Mouse (Mus musculus) kidney, embryonic 16.5 days (tissue): Measurements from ENCODE around the gene Naip6. TPM values are rescaled to one million over a fixed set of nuclear protein-coding genes. Genes with fewer than 3 reads are reported as not detected.
"Not testable (repeated sequence)": the region's sequence is repeated elsewhere in the genome, so short reads cannot be mapped to it uniquely, and the experiment has no call there.

Experiments
- ATAC-seq: fragments of 200-750 bp; cut with Nextera tagmentation; 2 replicates; pipeline ENCODE4 v1.8.0; 2017; ENCODE audit warnings: moderate TSS enrichment; ENCODE audit not compliant: low FRiP score, low TSS enrichment
- H3K27ac ChIP-seq: fragments of 300-500 bp; sonication (generic); 2 replicates; pipeline ENCODE4 v1.5.1; 2014; ENCODE audit warnings: low read length
- H3K27me3 ChIP-seq: fragments of 300-500 bp; sonication (generic); 2 replicates; pipeline ENCODE4 v1.6.1; 2014; ENCODE audit warnings: low read length, control low read depth, mixed read lengths; ENCODE audit not compliant: insufficient read depth
- H3K36me3 ChIP-seq: fragments of 300-500 bp; sonication (generic); 2 replicates; pipeline ENCODE4 v1.6.1; 2014; ENCODE audit warnings: low read length, control low read depth, mixed read lengths; ENCODE audit not compliant: insufficient read depth
- H3K4me1 ChIP-seq: fragments of 300-500 bp; sonication (generic); 2 replicates; pipeline ENCODE4 v1.6.1; 2014; ENCODE audit warnings: low read length, control low read depth, mixed read lengths; ENCODE audit not compliant: insufficient read depth
- H3K4me2 ChIP-seq: fragments of 300-500 bp; sonication (generic); replicated peaks from 2 replicates; pipeline ENCODE4 v1.6.1; 2014; ENCODE audit warnings: low read depth, low read length
- H3K4me3 ChIP-seq: fragments of 300-500 bp; sonication (generic); 2 replicates; pipeline ENCODE4 v1.5.1; 2014; ENCODE audit warnings: mild to moderate bottlenecking, low read length
- H3K9ac ChIP-seq: fragments of 300-500 bp; sonication (generic); replicated peaks from 2 replicates; pipeline ENCODE4 v1.6.1; 2014; ENCODE audit warnings: low read length
- H3K9me3 ChIP-seq: fragments of 300-500 bp; sonication (generic); 2 replicates; pipeline ENCODE4 v1.6.1; 2016; ENCODE audit warnings: low read length, control low read depth
- WGBS: fragments of 180-500 bp; shearing (Covaris S2); extraction: QIAGEN DNeasy Blood & Tissue Kit; methylation state at CpG from one replicate; pipeline ENCODE4 v1.1.7; 2014; 5-methylcytosine and 5-hydroxymethylcytosine counted together
- polyA plus RNA-seq: library from polyadenylated mRNA; unstranded; fragments of >200 nt; fragmentation: Nextera tagmentation; extraction: Ambion mirVana; gene quantifications from 2 replicates; pipeline ENCODE4 v1.2.1, GENCODE M21; 2015

The Naip6 gene
- polyA plus RNA-seq, 1 experiment from 2014 or later: 0.26 TPM

- H3K27ac ChIP-seq, ATAC-seq, H3K4me2 ChIP-seq, H3K9ac ChIP-seq, H3K36me3 ChIP-seq, H3K9me3 ChIP-seq, H3K4me3 ChIP-seq, H3K4me1 ChIP-seq, H3K27me3 ChIP-seq: not testable (repeated sequence)
- no CpG with 5 or more reads among the region's 1 CpGs for WGBS
Measured at GRCm38 (mm10) chr13:100271474-100272132, 45.9 kb downstream of the Naip6 start.

DNA sequence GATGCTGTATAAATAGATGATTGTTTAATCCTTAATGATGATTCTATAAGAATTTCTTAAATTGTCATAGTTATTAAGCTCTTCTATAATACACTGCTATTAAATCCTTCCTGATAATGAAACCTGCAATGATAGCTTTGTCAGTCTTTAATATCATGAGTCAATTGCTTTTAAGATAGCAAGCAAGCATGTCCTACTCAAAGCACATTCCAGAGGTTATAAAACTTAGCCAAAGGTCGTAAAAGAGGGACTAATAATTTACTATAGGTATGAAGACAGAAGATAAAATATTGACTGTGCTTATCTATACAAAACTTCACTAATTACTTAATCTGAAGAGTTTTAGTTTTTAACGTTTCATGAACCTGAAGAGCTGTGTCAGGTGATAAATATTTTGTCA, 60.5 kb downstream of the Naip6 start:
- H3K4me1 ChIP-seq, H3K27me3 ChIP-seq, H3K4me3 ChIP-seq, H3K4me2 ChIP-seq, ATAC-seq, H3K9me3 ChIP-seq, H3K36me3 ChIP-seq, H3K9ac ChIP-seq, H3K27ac ChIP-seq: not testable (repeated sequence)
- 59% methylated on average over 2 of the region's 2 CpGs for WGBS

DNA sequence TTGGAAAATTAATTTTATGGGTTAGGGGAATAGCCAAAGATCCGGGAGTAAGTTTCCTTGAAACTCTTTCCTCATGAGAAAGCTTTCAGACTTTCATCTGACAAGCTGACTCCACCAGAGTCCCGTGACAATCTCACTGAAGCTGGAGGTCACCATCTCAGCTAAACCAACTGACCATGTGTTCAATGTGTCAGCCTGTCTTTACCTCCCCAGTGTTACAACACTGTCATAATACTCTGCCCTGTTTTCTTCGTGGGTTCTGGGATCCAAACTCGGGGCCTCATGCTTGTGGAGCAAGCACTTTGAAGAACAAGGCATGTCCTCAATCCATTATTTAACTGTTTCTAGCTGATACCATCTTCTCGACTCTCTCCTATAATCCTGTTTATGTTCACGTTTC, 61.5 kb downstream of the Naip6 start:
- not testable (repeated sequence) for H3K4me2 ChIP-seq, H3K9ac ChIP-seq, H3K27me3 ChIP-seq, H3K36me3 ChIP-seq, H3K4me1 ChIP-seq, H3K9me3 ChIP-seq, ATAC-seq, H3K27ac ChIP-seq, H3K4me3 ChIP-seq
- WGBS: 86% methylated on average over 5 of the region's 6 CpGs

GRCm38 (mm10) chr13:100251897-100252296, 65.6 kb downstream of the Naip6 start:
- H3K36me3 ChIP-seq, H3K27ac ChIP-seq, H3K9me3 ChIP-seq, H3K4me3 ChIP-seq, H3K4me2 ChIP-seq, H3K4me1 ChIP-seq, H3K27me3 ChIP-seq, H3K9ac ChIP-seq, ATAC-seq: not testable (repeated sequence)
- 92% methylated on average over 2 of the region's 2 CpGs for WGBS

- 82% methylated on average over 5 of the region's 5 CpGs for WGBS
- not testable (repeated sequence) for H3K4me3 ChIP-seq, H3K36me3 ChIP-seq, ATAC-seq, H3K9me3 ChIP-seq, H3K9ac ChIP-seq, H3K4me1 ChIP-seq, H3K27me3 ChIP-seq, H3K27ac ChIP-seq, H3K4me2 ChIP-seq
Measured at GRCm38 (mm10) chr13:100246896-100247519, 70.5 kb downstream of the Naip6 start.

- 78% methylated on average over 4 of the region's 4 CpGs for WGBS
- H3K9ac ChIP-seq, H3K4me1 ChIP-seq, H3K27me3 ChIP-seq, H3K9me3 ChIP-seq, H3K27ac ChIP-seq, H3K4me2 ChIP-seq, ATAC-seq, H3K36me3 ChIP-seq, H3K4me3 ChIP-seq: not testable (repeated sequence)
Measured at GRCm38 (mm10) chr13:100246223-100246622, 71.3 kb downstream of the Naip6 start, which contains the start of gene Naip5. Naip5 (minus strand) TSS chr13:100246323.

GRCm38 (mm10) chr13:100243702-100244101, 73.8 kb downstream of the Naip6 start:
- no peak for ATAC-seq
- no peaks in the 10 kb centered on the region for H3K36me3 ChIP-seq
- no peaks in the 10 kb centered on the region for H3K9me3 ChIP-seq
- H3K27me3 ChIP-seq: no peaks in the 10 kb centered on the region
- no peak overlapping the region for H3K27ac ChIP-seq
- H3K4me2 ChIP-seq: no peak overlapping the region
- no peaks in the 10 kb centered on the region for H3K4me1 ChIP-seq
- H3K4me3 ChIP-seq: no peak overlapping the region
- H3K9ac ChIP-seq: no peak overlapping the region

Other genes starting within 250 kb of the Naip6 start
- 25.8 and 27.9 TPM in 2 replicates for gene Bdp1, start 213.6 kb downstream of the Naip6 start, polyA plus RNA-seq
- gene Serf1, start 209.7 kb downstream of the Naip6 start, polyA plus RNA-seq: 161 and 174 TPM in 2 replicates
- gene Smn1, start 192.8 kb downstream of the Naip6 start, polyA plus RNA-seq: 47.7 and 57.7 TPM in 2 replicates
- 0.37 and 0.64 TPM in 2 replicates for gene Naip2, start 115.6 kb downstream of the Naip6 start, polyA plus RNA-seq
- gene Naip5, start 71.4 kb downstream of the Naip6 start, polyA plus RNA-seq: 0.68 and 0.70 TPM in 2 replicates
- not detected in 2 replicates for gene Naip1, start 135.2 kb upstream of the Naip6 start, polyA plus RNA-seq
- 76.1 and 85.4 TPM in 2 replicates for gene Gtf2h2, start 174.9 kb upstream of the Naip6 start, polyA plus RNA-seq
- gene Ocln, start 235.0 kb upstream of the Naip6 start, polyA plus RNA-seq: 34.3 and 34.4 TPM in 2 replicates